Mouse (Mus musculus): Measurements from ENCODE around the gene Idi2. TPM values are rescaled to one million over a fixed set of nuclear protein-coding genes. Genes with fewer than 3 reads are reported as not detected.

The Idi2 gene
- polyA plus RNA-seq, 1 experiment from 2014 or later: not detected

Small RNAs within 50 kb of the gene (microRNA-seq; reads per million reads assigned to microRNA genes)
- gene Gm22750: not detected

Other genes with a start within 250 kb of the Idi2 start
- gene Wdr37, start 81.0 kb upstream of the Idi2 start, polyA plus RNA-seq (2016; fragmentation: Nextera tagmentation; extraction: Ambion mirVana): 51.8 and 56.7 TPM in 2 replicates
- 143 and 153 TPM in 2 replicates for gene Idi1, start 67.4 kb upstream of the Idi2 start, polyA plus RNA-seq (2016; fragmentation: Nextera tagmentation; extraction: Ambion mirVana)
- gene Gm9745, start 4.6 kb upstream of the Idi2 start, polyA plus RNA-seq (2016; fragmentation: Nextera tagmentation; extraction: Ambion mirVana): not detected in 2 replicates
- 88.1 and 96.2 TPM in 2 replicates for gene Gtpbp4, start 43.2 kb downstream of the Idi2 start, polyA plus RNA-seq (2016; fragmentation: Nextera tagmentation; extraction: Ambion mirVana)
- gene Larp4b, start 141.0 kb downstream of the Idi2 start, polyA plus RNA-seq (2016; fragmentation: Nextera tagmentation; extraction: Ambion mirVana): 45.2 and 48.0 TPM in 2 replicates

All from forebrain, embryonic 12.5 days (tissue).